Mouse (Mus musculus): ENCODE measurements around the gene Col27a1. TPM values are rescaled to one million over a fixed set of nuclear protein-coding genes. Genes with fewer than 3 reads are reported as not detected.
"Not testable (repeated sequence)": the region's sequence is repeated elsewhere in the genome, so short reads cannot be mapped to it uniquely, and the experiment has no call there.

Gene Col27a1
- polyA plus RNA-seq, 1 experiment from 2014 or later = 32.3 TPM

- Histone ChIP-seq H3K27ac (no peak overlapping the region), H3K27me3 (no peaks in the 10 kb centered on the region), H3K4me3 (no peak overlapping the region), H3K4me2 (replicated peaks) (no peak overlapping the region), H3K9me3 (no peaks in the 10 kb centered on the region), H3K4me1 (peaks cover 25% of the 10 kb centered on the region), H3K9ac (no peak overlapping the region), H3K36me3 (peaks cover 84% of the 10 kb centered on the region)
- 64% methylated on average over 1 of the region's 1 CpGs for WGBS
- ATAC-seq (ENCODE audit: low FRiP score, low read depth) = no peak
Measured at GRCm38 (mm10) chr4:63295641-63296040, 81.8 kb downstream of the Col27a1 start.

GRCm38 (mm10) chr4:63296263-63296662 is 82.5 kb downstream of the Col27a1 start:
- H3K4me3 ChIP-seq = no peak overlapping the region
- H3K9me3 ChIP-seq = no peaks in the 10 kb centered on the region
- peaks cover 87% of the 10 kb centered on the region for H3K36me3 ChIP-seq
- H3K4me2 ChIP-seq (replicated peaks) = no peak overlapping the region
- no peaks in the 10 kb centered on the region for H3K27me3 ChIP-seq
- no peak for ATAC-seq (ENCODE audit: low FRiP score, low read depth)
- no peak overlapping the region for H3K27ac ChIP-seq
- peaks cover 19% of the 10 kb centered on the region for H3K4me1 ChIP-seq
- 53% methylated on average over 3 of the region's 3 CpGs for WGBS
- no peak overlapping the region for H3K9ac ChIP-seq

- H3K27ac ChIP-seq = no peak overlapping the region
- 76% methylated on average over 8 of the region's 8 CpGs for WGBS
- no peak overlapping the region for H3K9ac ChIP-seq
- peaks cover 13% of the 10 kb centered on the region for H3K4me1 ChIP-seq
- no peak overlapping the region for H3K4me2 ChIP-seq (replicated peaks)
- H3K9me3 ChIP-seq = no peaks in the 10 kb centered on the region
- ATAC-seq (ENCODE audit: low FRiP score, low read depth) = no peak
- peaks cover 87% of the 10 kb centered on the region for H3K36me3 ChIP-seq
- H3K27me3 ChIP-seq = no peaks in the 10 kb centered on the region
- no peak overlapping the region for H3K4me3 ChIP-seq
Measured at GRCm38 (mm10) chr4:63296876-63297275, 83.1 kb downstream of the Col27a1 start.

- H3K36me3 ChIP-seq = peaks cover 87% of the 10 kb centered on the region
- no peak overlapping the region for H3K9ac ChIP-seq
- no peaks in the 10 kb centered on the region for H3K27me3 ChIP-seq
- H3K4me3 ChIP-seq = no peak overlapping the region
- H3K27ac ChIP-seq = no peak overlapping the region
- ATAC-seq (ENCODE audit: low FRiP score, low read depth) = no peak
- H3K4me2 ChIP-seq (replicated peaks) = no peak overlapping the region
- peaks cover 8% of the 10 kb centered on the region for H3K4me1 ChIP-seq
- no peaks in the 10 kb centered on the region for H3K9me3 ChIP-seq
- WGBS = 84% methylated on average over 8 of the region's 8 CpGs
Measured at GRCm38 (mm10) chr4:63298191-63298590, 84.4 kb downstream of the Col27a1 start.

GRCm38 (mm10) chr4:63302641-63303040 is 88.8 kb downstream of the Col27a1 start:
- Histone ChIP-seq H3K27me3 (no peaks in the 10 kb centered on the region), H3K27ac (no peak overlapping the region), H3K9me3 (no peaks in the 10 kb centered on the region), H3K4me3 (no peak overlapping the region), H3K9ac (no peak overlapping the region), H3K4me1 (no peaks in the 10 kb centered on the region), H3K36me3 (peaks cover 91% of the 10 kb centered on the region), H3K4me2 (replicated peaks) (no peak overlapping the region)
- ATAC-seq (ENCODE audit: low FRiP score, low read depth) = no peak
- WGBS = 58% methylated on average over 4 of the region's 4 CpGs

- no peaks in the 10 kb centered on the region for H3K9me3 ChIP-seq
- no peak overlapping the region for H3K4me2 ChIP-seq (replicated peaks)
- no peak overlapping the region for H3K9ac ChIP-seq
- H3K27ac ChIP-seq = no peak overlapping the region
- H3K27me3 ChIP-seq = no peaks in the 10 kb centered on the region
- ATAC-seq (ENCODE audit: low FRiP score, low read depth) = no peak; the same call in 1 of the 2 replicates
- H3K4me1 ChIP-seq = no peaks in the 10 kb centered on the region
- H3K4me3 ChIP-seq = no peak overlapping the region
- 35% methylated on average over 21 of the region's 21 CpGs for WGBS
- peaks cover 93% of the 10 kb centered on the region for H3K36me3 ChIP-seq
Measured at GRCm38 (mm10) chr4:63307175-63308062, 93.6 kb downstream of the Col27a1 start.

- Histone ChIP-seq H3K36me3 (peaks cover 93% of the 10 kb centered on the region), H3K4me1 (no peaks in the 10 kb centered on the region), H3K4me2 (replicated peaks) (no peak overlapping the region), H3K9me3 (no peaks in the 10 kb centered on the region), H3K27ac (no peak overlapping the region), H3K9ac (no peak overlapping the region), H3K27me3 (no peaks in the 10 kb centered on the region), H3K4me3 (no peak overlapping the region)
- 78% methylated on average over 3 of the region's 3 CpGs for WGBS
- ATAC-seq (ENCODE audit: low FRiP score, low read depth) = no peak
Measured at GRCm38 (mm10) chr4:63308316-63308715, 94.5 kb downstream of the Col27a1 start.

- Histone ChIP-seq H3K9me3 (no peaks in the 10 kb centered on the region), H3K4me1 (no peaks in the 10 kb centered on the region), H3K36me3 (peaks cover 94% of the 10 kb centered on the region), H3K4me2 (replicated peaks) (no peak overlapping the region), H3K27me3 (no peaks in the 10 kb centered on the region), H3K4me3 (no peak overlapping the region), H3K27ac (no peak overlapping the region), H3K9ac (no peak overlapping the region)
- no peak for ATAC-seq (ENCODE audit: low FRiP score, low read depth)
- WGBS = 61% methylated on average over 10 of the region's 10 CpGs
Measured at GRCm38 (mm10) chr4:63310247-63310855, 96.5 kb downstream of the Col27a1 start.

GRCm38 (mm10) chr4:63311426-63311825 is 97.6 kb downstream of the Col27a1 start:
- ATAC-seq (ENCODE audit: low FRiP score, low read depth) = no peak
- Histone ChIP-seq H3K9me3 (no peaks in the 10 kb centered on the region), H3K36me3 (peaks cover 94% of the 10 kb centered on the region), H3K4me3 (no peak overlapping the region), H3K27me3 (no peaks in the 10 kb centered on the region), H3K4me1 (no peaks in the 10 kb centered on the region), H3K4me2 (replicated peaks) (no peak overlapping the region), H3K9ac (no peak overlapping the region), H3K27ac (no peak overlapping the region)
- 85% methylated on average over 7 of the region's 7 CpGs for whole genome bisulfite sequencing

GRCm38 (mm10) chr4:63314063-63314462 is 100.3 kb downstream of the Col27a1 start:
- 78% methylated on average over 5 of the region's 5 CpGs for WGBS
- no peaks in the 10 kb centered on the region for H3K27me3 ChIP-seq
- H3K9ac ChIP-seq = no peak overlapping the region
- no peak overlapping the region for H3K27ac ChIP-seq
- no peaks in the 10 kb centered on the region for H3K4me1 ChIP-seq
- H3K9me3 ChIP-seq = no peaks in the 10 kb centered on the region
- H3K4me3 ChIP-seq = no peak overlapping the region
- no peak overlapping the region for H3K4me2 ChIP-seq (replicated peaks)
- peaks cover 99% of the 10 kb centered on the region for H3K36me3 ChIP-seq
- no peak for ATAC-seq (ENCODE audit: low FRiP score, low read depth)

- WGBS = 73% methylated on average over 9 of the region's 9 CpGs
- H3K27me3 ChIP-seq = no peaks in the 10 kb centered on the region
- no peak overlapping the region for H3K4me2 ChIP-seq (replicated peaks)
- peaks cover 85% of the 10 kb centered on the region for H3K36me3 ChIP-seq
- no peak overlapping the region for H3K9ac ChIP-seq
- H3K9me3 ChIP-seq = no peaks in the 10 kb centered on the region
- no peak overlapping the region for H3K4me3 ChIP-seq
- H3K4me1 ChIP-seq = no peaks in the 10 kb centered on the region
- ATAC-seq (ENCODE audit: low FRiP score, low read depth) = no peak
- H3K27ac ChIP-seq = no peak overlapping the region; the same call in 1 of the 2 replicates
Measured at GRCm38 (mm10) chr4:63316076-63316746, 102.4 kb downstream of the Col27a1 start.

GRCm38 (mm10) chr4:63319566-63319965 is 105.8 kb downstream of the Col27a1 start:
- H3K36me3 ChIP-seq = peaks cover 86% of the 10 kb centered on the region
- not testable (repeated sequence) for ATAC-seq (ENCODE audit: low FRiP score, low read depth); H3K27ac ChIP-seq; H3K9me3 ChIP-seq; H3K27me3 ChIP-seq; H3K4me3 ChIP-seq; H3K4me2 ChIP-seq (replicated peaks); H3K4me1 ChIP-seq; H3K9ac ChIP-seq
- WGBS = 28% methylated on average over 3 of the region's 3 CpGs
